ENCODE assay signal across 34 mouse cellular contexts in the genomic region with DNA sequence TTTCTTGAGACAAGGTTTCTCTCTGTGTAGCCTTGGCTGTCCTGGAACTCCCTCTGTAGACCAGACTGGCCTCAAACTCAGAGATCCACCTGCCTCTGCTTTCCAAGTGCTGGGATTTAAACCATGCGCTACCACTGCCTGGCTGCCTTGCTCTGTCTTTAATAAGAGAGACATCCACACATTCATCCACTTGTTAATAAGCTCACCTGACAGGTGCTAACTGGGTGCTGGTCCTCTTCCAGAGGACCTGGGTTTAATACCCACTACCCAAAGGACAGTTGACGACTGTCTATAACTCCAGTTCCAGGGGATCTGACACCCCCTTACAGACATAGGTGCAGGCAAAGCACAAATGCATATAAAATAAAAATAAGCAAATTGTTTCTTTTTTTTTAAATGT.
"Had no signal": no experiment of that assay in that cellular context is flagged by ENCODE, and none has a peak within 500 bp of the region (broad histone marks: within the 10 kb centered on the region; RNA-seq: fewer than 3 reads in every experiment).

No protein-coding gene starts in this region.

- H3K27ac ChIP-seq: hindbrain, embryonic 10.5 days; hindbrain, embryonic 12.5 days; hindbrain, embryonic 13.5 days; hindbrain, embryonic 14.5 days; hindbrain, embryonic 15.5 days; hindbrain, postnatal 0 days; intestine, embryonic 15.5 days; layer of hippocampus, adult 2 months; left cerebral cortex, adult 2 months had no signal

- H3K27me3 ChIP-seq: heart, embryonic 12.5 days; heart, embryonic 13.5 days; heart, embryonic 15.5 days; hindbrain, embryonic 12.5 days; hindbrain, embryonic 13.5 days; hindbrain, embryonic 15.5 days; intestine, embryonic 15.5 days; kidney, embryonic 15.5 days had no signal

- H3K9me3 ChIP-seq: heart, embryonic 12.5 days; heart, embryonic 13.5 days; heart, embryonic 15.5 days; hindbrain, embryonic 10.5 days; hindbrain, embryonic 12.5 days; hindbrain, embryonic 13.5 days; hindbrain, embryonic 15.5 days; intestine, embryonic 15.5 days; kidney, embryonic 15.5 days had no signal

- ATAC-seq: hindbrain, embryonic 16.5 days; hindbrain, postnatal 0 days; inflammation-experienced regulatory T-cells, adult 6 months; intestine, embryonic 15.5 days; intestine, embryonic 16.5 days; intestine, postnatal 0 days had no signal

- H3K4me1 ChIP-seq: hindbrain, embryonic 13.5 days; hindbrain, embryonic 15.5 days had no signal

- DNase-seq: heart, postnatal 10 days; heart, postnatal 14 days; heart, postnatal 36 days; heart, postnatal 4 days; kidney, adult 11 months; kidney, adult 18-20 months; kidney, adult 2 months; kidney, adult 8-10 months; kidney, adult 9 months; kidney, postnatal 10 days; kidney, postnatal 14 days; kidney, postnatal 25 days; kidney, postnatal 36 days; kidney, postnatal 4 days; layer of hippocampus, adult 9-11 months; layer of hippocampus, postnatal 36 days had no signal

- H3K36me3 ChIP-seq: heart, embryonic 12.5 days; heart, embryonic 13.5 days; heart, embryonic 15.5 days; hindbrain, embryonic 10.5 days; hindbrain, embryonic 12.5 days; hindbrain, embryonic 13.5 days; hindbrain, embryonic 15.5 days; intestine, embryonic 15.5 days; kidney, embryonic 15.5 days had no signal

- H3K4me3 ChIP-seq: heart, embryonic 12.5 days; heart, embryonic 13.5 days; heart, embryonic 15.5 days; hindbrain, embryonic 10.5 days; hindbrain, embryonic 12.5 days; hindbrain, embryonic 13.5 days; hindbrain, embryonic 15.5 days; intestine, embryonic 15.5 days; kidney, embryonic 15.5 days; layer of hippocampus, adult 2 months; left cerebral cortex, adult 2 months had no signal

- H3K9ac ChIP-seq: heart, embryonic 12.5 days; heart, embryonic 13.5 days; heart, embryonic 15.5 days; hindbrain, embryonic 12.5 days; hindbrain, embryonic 13.5 days; hindbrain, embryonic 14.5 days; hindbrain, embryonic 15.5 days; intestine, embryonic 15.5 days; kidney, embryonic 15.5 days had no signal

- H3K4me2 ChIP-seq: heart, embryonic 11.5 days; heart, embryonic 12.5 days; heart, embryonic 13.5 days; heart, embryonic 15.5 days; hindbrain, embryonic 12.5 days; hindbrain, embryonic 13.5 days; hindbrain, embryonic 14.5 days; hindbrain, embryonic 15.5 days; intestine, embryonic 15.5 days; kidney, embryonic 15.5 days had no signal
